Mouse (Mus musculus) neural tube, embryonic 14.5 days (tissue): ENCODE measurements around the gene Xk. TPM values are rescaled to one million over a fixed set of nuclear protein-coding genes. Genes with fewer than 3 reads are reported as not detected.
A peak's percentile ranks its signal among the peaks of the same experiment; 100 is the strongest.

Experiments used
- ATAC-seq: fragments of 200-750 bp; cut with Nextera tagmentation; 2 replicates; pipeline ENCODE4 v1.8.0; 2017; ENCODE audit warnings: low read depth, mild to moderate bottlenecking, moderate TSS enrichment, moderate library complexity
- H3K27ac ChIP-seq: fragments of 300-500 bp; sonication (generic); 2 replicates; pipeline ENCODE4 v1.5.1; 2014; ENCODE audit warnings: low read depth, mild to moderate bottlenecking, control low read depth, low read length, moderate library complexity, mixed read lengths
- H3K27me3 ChIP-seq: fragments of 300-500 bp; sonication (generic); 2 replicates; pipeline ENCODE4 v1.6.1; 2014; ENCODE audit warnings: low read length; ENCODE audit not compliant: control insufficient read depth, insufficient read depth
- H3K36me3 ChIP-seq: fragments of 300-500 bp; sonication (generic); 2 replicates; pipeline ENCODE4 v1.6.1; 2014; ENCODE audit warnings: low read length, mixed read lengths; ENCODE audit not compliant: control insufficient read depth, insufficient read depth
- H3K4me1 ChIP-seq: fragments of 300-500 bp; sonication (generic); 2 replicates; pipeline ENCODE4 v1.6.1; 2014; ENCODE audit warnings: low read length; ENCODE audit not compliant: control insufficient read depth, insufficient read depth
- H3K4me2 ChIP-seq: fragments of 300-500 bp; sonication (generic); 2 replicates; pipeline ENCODE4 v1.6.1; 2014; ENCODE audit warnings: mild to moderate bottlenecking, low read depth, low read length, control low read depth
- H3K4me3 ChIP-seq: fragments of 300-500 bp; sonication (generic); 2 replicates; pipeline ENCODE4 v1.5.1; 2014; ENCODE audit warnings: low read depth, low read length, control low read depth, mixed read lengths
- H3K9ac ChIP-seq: fragments of 300-500 bp; sonication (generic); replicated peaks from 2 replicates; pipeline ENCODE4 v1.6.1; 2014; ENCODE audit warnings: low read depth, mild to moderate bottlenecking, control low read depth, low read length, mixed read lengths
- H3K9me3 ChIP-seq: fragments of 300-500 bp; sonication (generic); 2 replicates; pipeline ENCODE4 v1.6.1; 2016; ENCODE audit warnings: low read length; ENCODE audit not compliant: control insufficient read depth
- WGBS: fragments of 180-500 bp; shearing (Covaris S2); extraction: QIAGEN DNeasy Blood & Tissue Kit; methylation state at CpG from one replicate; pipeline ENCODE4 v1.1.7; 2014; 5-methylcytosine and 5-hydroxymethylcytosine counted together
- polyA plus RNA-seq: library from polyadenylated mRNA; unstranded; fragments of >200 nt; fragmentation: Nextera tagmentation; extraction: Ambion mirVana; gene quantifications from 2 replicates; pipeline ENCODE4 v1.2.1, GENCODE M21; 2014

Gene Xk
- polyA plus RNA-seq: 7.3 TPM in 2 replicates

DNA sequence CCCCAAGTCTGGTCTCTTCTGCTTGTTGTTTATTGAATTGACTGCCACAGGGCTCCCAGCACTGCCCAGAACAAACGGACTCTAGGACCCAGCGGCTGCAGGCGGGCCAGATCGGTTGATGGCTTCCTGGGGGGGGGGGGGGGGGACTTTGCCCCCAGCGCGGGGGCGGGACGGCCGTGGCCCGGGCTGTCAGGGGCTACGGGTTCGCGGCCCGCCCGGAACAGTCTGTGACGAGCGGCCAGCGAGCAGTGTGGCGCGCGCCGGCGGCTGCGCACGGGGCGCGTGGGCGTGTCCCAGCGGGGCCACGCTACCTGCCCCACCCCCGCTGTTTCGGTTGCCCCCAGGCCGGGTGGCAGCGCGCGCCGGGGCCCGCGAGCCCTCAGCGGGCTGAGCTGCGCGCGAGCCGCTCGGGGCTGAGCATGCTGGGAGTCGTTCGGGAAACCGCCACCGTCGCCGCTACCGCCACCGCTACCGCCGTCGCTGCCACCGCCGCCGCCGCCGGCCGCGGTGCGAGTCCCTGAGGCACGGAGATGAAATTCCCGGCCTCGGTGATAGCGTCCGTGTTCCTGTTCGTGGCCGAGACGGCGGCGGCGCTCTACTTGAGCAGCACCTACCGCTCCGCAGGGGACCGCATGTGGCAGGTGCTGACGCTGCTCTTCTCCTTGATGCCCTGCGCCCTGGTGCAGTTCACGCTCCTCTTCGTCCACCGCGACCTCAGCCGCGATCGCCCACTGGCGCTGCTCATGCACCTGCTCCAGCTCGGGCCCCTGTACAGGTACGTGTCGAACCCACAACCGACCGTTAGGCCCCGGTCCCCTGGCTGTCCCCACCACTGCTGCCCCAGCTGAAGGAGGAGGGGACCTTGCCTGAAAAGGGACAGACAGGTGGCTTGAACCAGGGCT, at the start of gene Xk:
Gene Xk (plus strand): TSS at position 297 of the 902 bp plus-strand sequence.
- Histone ChIP-seq H3K4me3 (peak within 1 kb of the TSS; percentile 53), H3K27me3 (no peaks in the 10 kb centered on the region), H3K27ac (peak within 1 kb of the TSS; percentile 44; the same call in 1 of the 2 replicates), H3K36me3 (no peaks in the 10 kb centered on the region), H3K4me2 (peak within 1 kb of the TSS; percentile 41), H3K9ac (peak within 1 kb of the TSS; percentile 59), H3K9me3 (no peaks in the 10 kb centered on the region), H3K4me1 (no peaks in the 10 kb centered on the region)
- WGBS: 18% methylated on average over 53 of the region's 94 CpGs
- ATAC-seq: peak; percentile 94

DNA sequence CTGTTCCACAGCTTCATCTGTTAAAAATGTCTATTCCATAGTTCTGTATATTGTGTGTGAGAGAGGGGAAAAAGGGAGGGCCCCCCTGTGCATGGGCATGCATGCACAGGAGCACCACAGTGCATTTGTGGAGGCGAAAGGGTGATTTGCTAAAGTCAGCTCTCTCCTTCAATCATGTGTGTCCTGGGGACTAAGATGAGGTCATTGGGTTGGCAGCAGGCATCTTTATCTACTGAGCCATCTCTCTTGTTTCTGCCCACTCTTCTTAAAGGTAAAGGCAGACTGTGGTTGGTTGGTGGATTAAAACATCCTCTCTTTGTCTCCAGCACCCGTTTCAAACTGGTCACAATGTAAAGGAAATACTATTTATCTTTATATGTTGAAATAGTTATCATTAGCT, 45.5 kb upstream of the Xk start:
- Histone ChIP-seq H3K4me3 (no peak overlapping the region), H3K4me1 (no peaks in the 10 kb centered on the region), H3K27me3 (no peaks in the 10 kb centered on the region), H3K9me3 (no peaks in the 10 kb centered on the region), H3K9ac (no peak overlapping the region), H3K27ac (no peak overlapping the region), H3K4me2 (no peak overlapping the region), H3K36me3 (no peaks in the 10 kb centered on the region)
- 79% methylated on average over 2 of the region's 2 CpGs for WGBS
- no peak for ATAC-seq

DNA sequence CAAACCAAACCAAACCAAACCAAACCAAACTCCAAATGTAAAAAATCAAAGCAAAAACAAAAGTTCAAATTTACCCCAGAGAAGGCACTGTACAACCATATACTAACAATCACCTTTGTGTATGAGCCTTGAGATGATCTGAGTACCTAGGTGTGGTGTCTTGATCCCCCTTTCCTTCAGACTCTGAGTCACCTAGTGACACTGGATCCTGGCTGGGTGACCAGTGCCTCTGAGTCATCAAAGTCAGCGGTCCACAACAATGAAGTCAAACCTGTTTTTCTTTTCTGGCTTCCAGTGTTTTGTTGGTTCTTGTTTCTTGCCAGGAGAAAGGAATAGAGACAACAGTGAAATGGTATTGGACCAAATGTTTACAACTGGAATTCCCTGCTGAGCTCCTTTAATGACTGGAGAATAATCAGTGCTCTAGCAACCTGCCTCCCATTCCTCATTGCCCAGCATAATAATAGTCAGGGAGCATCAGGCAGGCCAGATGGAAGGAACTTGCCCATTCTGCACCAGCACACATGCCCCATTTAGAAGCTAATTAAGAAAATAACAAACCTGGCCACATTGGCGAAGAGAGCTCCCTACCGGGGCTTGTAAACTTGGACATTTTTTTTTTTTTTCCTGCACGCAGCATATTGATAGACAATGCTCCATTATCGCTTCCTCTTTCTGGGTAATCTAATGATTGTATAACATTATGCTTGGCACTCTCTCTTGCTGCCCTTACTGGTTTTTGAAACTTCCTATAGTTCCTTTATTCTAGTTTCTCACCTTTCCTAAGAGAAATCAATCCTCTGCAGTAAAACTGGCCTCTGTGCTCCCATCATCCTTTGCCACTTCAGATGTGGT, 31.6 kb upstream of the Xk start:
- Histone ChIP-seq H3K4me1 (no peaks in the 10 kb centered on the region), H3K27me3 (no peaks in the 10 kb centered on the region), H3K27ac (no peak overlapping the region), H3K4me2 (no peak overlapping the region), H3K9me3 (no peaks in the 10 kb centered on the region), H3K36me3 (no peaks in the 10 kb centered on the region), H3K9ac (no peak overlapping the region), H3K4me3 (no peak overlapping the region)
- WGBS: 48% methylated on average over 5 of the region's 5 CpGs
- ATAC-seq: peak; percentile 72; the same call in 1 of the 2 replicates

DNA sequence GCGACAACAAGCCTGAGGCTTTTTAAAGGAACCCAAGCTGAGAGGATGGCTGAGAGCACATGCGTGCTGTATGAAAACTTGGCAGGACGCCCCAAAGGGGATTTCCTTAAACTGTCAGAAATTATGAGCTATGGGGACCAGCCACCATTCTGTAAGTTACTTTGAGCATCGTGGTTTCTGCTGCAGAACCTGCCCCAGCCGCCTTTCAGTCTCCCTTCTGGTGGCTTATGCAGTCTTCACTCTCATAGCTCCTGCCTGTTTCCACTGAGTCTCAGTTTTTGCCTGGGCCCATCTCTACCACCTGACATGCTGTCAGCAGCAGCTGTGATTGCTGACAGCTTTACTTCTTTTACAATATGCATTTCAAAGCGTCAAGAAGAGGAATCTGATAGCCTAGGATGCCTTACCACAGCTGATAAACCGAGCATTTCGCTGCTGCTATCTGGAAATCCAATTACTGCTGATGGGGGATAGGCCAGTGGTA, 29.1 kb upstream of the Xk start:
- no peak for ATAC-seq
- H3K4me3 ChIP-seq: no peak overlapping the region
- no peak overlapping the region for H3K4me2 ChIP-seq
- H3K9ac ChIP-seq: no peak overlapping the region
- H3K27ac ChIP-seq: no peak overlapping the region
- H3K27me3 ChIP-seq: no peaks in the 10 kb centered on the region
- no peaks in the 10 kb centered on the region for H3K9me3 ChIP-seq
- no peaks in the 10 kb centered on the region for H3K36me3 ChIP-seq
- WGBS: 66% methylated on average over 8 of the region's 8 CpGs
- H3K4me1 ChIP-seq: no peaks in the 10 kb centered on the region

DNA sequence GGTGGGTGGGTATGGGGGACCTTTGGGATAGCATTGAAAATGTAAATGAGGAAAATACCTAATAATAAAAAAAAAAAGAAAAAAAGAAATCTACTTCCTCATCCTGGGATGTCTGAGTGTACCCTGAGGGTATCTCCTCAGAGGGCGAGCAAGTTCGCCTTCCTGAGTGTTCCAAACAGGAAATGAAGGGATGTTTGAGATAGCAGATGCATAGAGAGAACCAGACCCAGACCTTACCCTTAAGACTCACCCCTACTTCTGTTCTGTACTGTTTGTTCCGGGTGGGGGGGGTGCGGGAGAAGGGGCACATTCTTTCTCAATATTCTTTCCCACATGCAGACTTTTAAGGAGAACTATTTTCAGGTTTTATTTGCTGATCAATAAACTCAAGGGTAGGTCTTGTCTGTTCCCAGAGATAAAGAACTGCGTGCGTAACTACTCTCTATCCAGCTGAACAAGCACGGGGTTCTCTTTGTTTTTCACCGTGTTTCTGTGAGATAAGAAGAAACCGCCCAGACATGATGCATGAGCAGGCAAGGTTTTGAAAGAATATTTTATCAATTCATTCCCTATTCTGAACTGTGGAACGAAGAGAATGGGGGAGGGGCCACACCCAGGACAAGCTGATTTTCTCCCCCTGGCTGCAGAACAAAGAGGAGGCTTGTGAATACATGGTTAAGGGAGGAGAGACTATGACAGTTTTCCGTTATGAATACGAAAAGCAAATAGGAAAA, 27.8 kb upstream of the Xk start:
- no peak for ATAC-seq
- no peak overlapping the region for H3K4me2 ChIP-seq

DNA sequence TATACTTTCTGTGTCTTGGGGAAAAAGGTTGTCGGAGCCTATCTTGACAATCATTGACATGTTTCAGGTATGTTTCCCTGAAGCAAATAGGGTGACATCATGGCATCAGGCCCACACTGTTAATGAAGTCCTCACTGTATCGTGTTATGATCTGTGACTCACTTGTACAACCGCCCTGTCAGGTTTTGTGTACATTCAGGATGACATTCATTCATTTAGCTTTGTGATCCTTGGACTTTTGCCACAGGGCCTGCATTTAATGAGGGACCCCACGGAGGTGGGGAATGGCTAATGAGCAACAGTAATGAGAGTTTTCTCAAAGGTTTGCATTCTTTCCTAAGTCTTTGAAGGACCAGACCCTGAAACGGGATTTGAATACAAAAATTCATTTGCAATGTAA, 23.6 kb upstream of the Xk start:
- Histone ChIP-seq H3K4me1 (no peaks in the 10 kb centered on the region), H3K4me2 (no peak overlapping the region), H3K27ac (no peak overlapping the region), H3K9ac (no peak overlapping the region), H3K27me3 (no peaks in the 10 kb centered on the region), H3K4me3 (no peak overlapping the region), H3K9me3 (no peaks in the 10 kb centered on the region), H3K36me3 (no peaks in the 10 kb centered on the region)
- peak; percentile 54; the same call in 1 of the 2 replicates for ATAC-seq
- WGBS: 46% methylated on average over 5 of the region's 5 CpGs

More for the DNA sequence above, 27.8 kb upstream of the Xk start:
- WGBS: 71% methylated on average over 12 of the region's 12 CpGs
- Histone ChIP-seq H3K27ac (no peak overlapping the region), H3K27me3 (no peaks in the 10 kb centered on the region), H3K36me3 (no peaks in the 10 kb centered on the region), H3K4me3 (no peak overlapping the region), H3K4me1 (no peaks in the 10 kb centered on the region), H3K9me3 (no peaks in the 10 kb centered on the region), H3K9ac (no peak overlapping the region)

DNA sequence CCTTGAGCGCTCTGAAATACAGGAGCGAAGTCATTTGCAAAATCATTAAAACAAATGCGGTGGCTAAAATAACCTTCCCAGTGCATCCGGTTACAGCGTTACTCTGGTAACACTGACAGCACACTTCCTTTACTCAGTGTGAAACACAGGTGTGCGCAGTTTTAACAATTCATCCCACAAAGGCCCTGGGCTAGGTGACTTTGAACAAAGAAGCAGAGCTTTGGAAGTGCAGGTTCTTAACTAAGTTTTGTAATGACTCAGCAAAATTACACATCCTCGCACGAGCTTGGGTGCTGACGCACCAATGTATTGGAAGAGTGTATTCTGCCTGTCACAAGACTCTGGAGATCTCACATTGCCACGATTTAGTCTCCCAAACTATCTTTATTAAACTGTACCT, 18.6 kb upstream of the Xk start:
- Histone ChIP-seq H3K36me3 (no peaks in the 10 kb centered on the region), H3K9ac (no peak overlapping the region), H3K4me2 (no peak overlapping the region), H3K4me1 (no peaks in the 10 kb centered on the region), H3K27ac (no peak overlapping the region), H3K27me3 (no peaks in the 10 kb centered on the region), H3K4me3 (no peak overlapping the region), H3K9me3 (no peaks in the 10 kb centered on the region)
- no peak for ATAC-seq
- 86% methylated on average over 10 of the region's 10 CpGs for WGBS

DNA sequence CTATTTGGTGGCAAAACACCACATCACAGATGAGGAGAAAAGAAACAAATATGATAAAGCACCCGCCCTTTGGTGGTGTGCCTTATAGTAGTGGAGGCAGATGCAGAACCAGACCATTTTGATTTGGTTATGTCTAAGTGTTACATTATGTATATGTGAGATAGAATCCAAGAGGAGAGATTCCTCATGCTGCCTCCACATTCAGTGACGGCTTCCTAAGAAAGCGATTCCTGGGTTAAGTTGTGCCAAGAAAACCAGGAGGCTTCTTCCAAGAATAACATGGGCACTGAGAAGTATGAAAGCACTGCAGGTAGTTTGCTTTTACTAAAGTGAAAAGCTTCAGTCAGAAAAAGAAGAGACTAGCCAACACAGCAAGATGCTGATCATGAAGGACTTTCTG, 17.7 kb upstream of the Xk start:
- Histone ChIP-seq H3K4me2 (no peak overlapping the region), H3K4me1 (no peaks in the 10 kb centered on the region), H3K27me3 (no peaks in the 10 kb centered on the region), H3K9me3 (no peaks in the 10 kb centered on the region), H3K27ac (no peak overlapping the region), H3K9ac (no peak overlapping the region), H3K4me3 (no peak overlapping the region), H3K36me3 (no peaks in the 10 kb centered on the region)
- 97% methylated on average over 3 of the region's 3 CpGs for WGBS
- no peak for ATAC-seq
